Mouse (Mus musculus) heart, postnatal 14 days (tissue): ENCODE results near the gene Gm10961. TPM values are rescaled to one million over a fixed set of nuclear protein-coding genes. Genes with fewer than 3 reads are reported as not detected.
"Not testable (repeated sequence)": the region's sequence is repeated elsewhere in the genome, so short reads cannot be mapped to it uniquely, and the experiment has no call there.

ENCODE experiments used
- DNase-seq, 2 experiments: peaks; one replicate each; pipeline ENCODE4 v3.0.0; 2021 to 2022
- intact Hi-C: fragments of 180-260 bp; cut with DNase I; formaldehyde crosslinking; loops from one replicate; pipeline ENCODE4 v1.15.1; 2025
- total RNA-seq, 2 experiments: library from RNA; stranded (reverse); gene quantifications; 2 replicates each; pipeline ENCODE4 v1.2.3; 2021

Gene Gm10961
- total RNA-seq, 2 experiments from 2014 or later = not detected

- no peak for DNase-seq
- intact Hi-C loops = loop anchor here (5.0 kb wide), 1 partner anchor 54 kb away; the partner anchor contains the start of gene Ubl4b
These were observed 19.7 kb upstream of the Gm10961 start for GRCm38 (mm10) chr3:107611394-107611793.

GRCm38 (mm10) chr3:107612902-107613525 lies 18.1 kb upstream of the Gm10961 start:
- intact Hi-C loops = loop anchor here (5.0 kb wide), 1 partner anchor 56 kb away; the partner anchor contains the start of gene Ubl4b
- DNase-seq = peak; percentile 71 to 79

GRCm38 (mm10) chr3:107617800-107618199 lies 13.3 kb upstream of the Gm10961 start:
- intact Hi-C loops = no loop called here
- DNase-seq = no peak

GRCm38 (mm10) chr3:107619911-107620310 lies 11.2 kb upstream of the Gm10961 start:
- intact Hi-C loops = no loop called here
- DNase-seq = no peak

- intact Hi-C loops = no loop called here
- no peak for DNase-seq
These were observed 9.6 kb upstream of the Gm10961 start for GRCm38 (mm10) chr3:107621286-107622075.

- intact Hi-C loops = no loop called here
- DNase-seq = no peak
These were observed 8.6 kb upstream of the Gm10961 start for GRCm38 (mm10) chr3:107622537-107622936.

- intact Hi-C loops = no loop called here
These were observed 6.7 kb upstream of the Gm10961 start for GRCm38 (mm10) chr3:107624424-107624823.

GRCm38 (mm10) chr3:107625536-107625935 lies 5.6 kb upstream of the Gm10961 start:
- intact Hi-C loops = no loop called here

More at GRCm38 (mm10) chr3:107624424-107624823, 6.7 kb upstream of the Gm10961 start:
- DNase-seq = no peak

GRCm38 (mm10) chr3:107626751-107627150 lies 4.4 kb upstream of the Gm10961 start:
- DNase-seq = no peak
- intact Hi-C loops = no loop called here

More at GRCm38 (mm10) chr3:107625536-107625935, 5.6 kb upstream of the Gm10961 start:
- no peak for DNase-seq

- intact Hi-C loops = no loop called here
- no peak for DNase-seq
These were observed 3.5 kb upstream of the Gm10961 start for GRCm38 (mm10) chr3:107627641-107628040.

- intact Hi-C loops = no loop called here
These were observed 2.6 kb upstream of the Gm10961 start for GRCm38 (mm10) chr3:107628551-107628950.

GRCm38 (mm10) chr3:107629411-107629810 lies 1.7 kb upstream of the Gm10961 start:
- DNase-seq = no peak
- intact Hi-C loops = no loop called here

More at GRCm38 (mm10) chr3:107628551-107628950, 2.6 kb upstream of the Gm10961 start:
- no peak for DNase-seq

- peak; percentile 91 to 94 for DNase-seq
- intact Hi-C loops = loop anchor here (10.0 kb wide), 1 partner anchor 233 kb away; no protein-coding TSS in a partner anchor
These were observed 419 bp downstream of the Gm10961 start, which contains the start of gene Strip1 for GRCm38 (mm10) chr3:107631523-107631958. TSS of gene Strip1 (minus strand) at chr3:107631694.

- intact Hi-C loops = loop anchor here (10.0 kb wide), 1 partner anchor 232 kb away; no protein-coding TSS in a partner anchor
- DNase-seq = no peak
These were observed 1.7 kb downstream of the Gm10961 start for GRCm38 (mm10) chr3:107632786-107633185.

GRCm38 (mm10) chr3:107633906-107634305 lies 2.8 kb downstream of the Gm10961 start:
- no peak for DNase-seq
- intact Hi-C loops = loop anchor here (10.0 kb wide), 1 partner anchor 231 kb away; no protein-coding TSS in a partner anchor

- intact Hi-C loops = loop anchor here (10.0 kb wide), 1 partner anchor 229 kb away; no protein-coding TSS in a partner anchor
- DNase-seq = no peak
These were observed 4.7 kb downstream of the Gm10961 start for GRCm38 (mm10) chr3:107635836-107636235.

GRCm38 (mm10) chr3:107636236-107636635 lies 5.1 kb downstream of the Gm10961 start:
- intact Hi-C loops = loop anchor here (10.0 kb wide), 1 partner anchor 229 kb away; no protein-coding TSS in a partner anchor
- DNase-seq = no peak

- DNase-seq = no peak
- intact Hi-C loops = loop anchor here (10.0 kb wide), 1 partner anchor 227 kb away; no protein-coding TSS in a partner anchor
These were observed 6.6 kb downstream of the Gm10961 start for GRCm38 (mm10) chr3:107637606-107638172.

GRCm38 (mm10) chr3:107646947-107647346 lies 15.8 kb downstream of the Gm10961 start:
- DNase-seq = peak in 1 of 2 experiments; percentile 42
- intact Hi-C loops = no loop called here

GRCm38 (mm10) chr3:107650276-107650675 lies 19.2 kb downstream of the Gm10961 start:
- intact Hi-C loops, DNase-seq: not testable (repeated sequence)
